Mouse (Mus musculus): ENCODE measurements around the gene Sly.
"Not testable (repeated sequence)": the region's sequence is repeated elsewhere in the genome, so short reads cannot be mapped to it uniquely, and the experiment has no call there.

The Sly gene

DNA sequence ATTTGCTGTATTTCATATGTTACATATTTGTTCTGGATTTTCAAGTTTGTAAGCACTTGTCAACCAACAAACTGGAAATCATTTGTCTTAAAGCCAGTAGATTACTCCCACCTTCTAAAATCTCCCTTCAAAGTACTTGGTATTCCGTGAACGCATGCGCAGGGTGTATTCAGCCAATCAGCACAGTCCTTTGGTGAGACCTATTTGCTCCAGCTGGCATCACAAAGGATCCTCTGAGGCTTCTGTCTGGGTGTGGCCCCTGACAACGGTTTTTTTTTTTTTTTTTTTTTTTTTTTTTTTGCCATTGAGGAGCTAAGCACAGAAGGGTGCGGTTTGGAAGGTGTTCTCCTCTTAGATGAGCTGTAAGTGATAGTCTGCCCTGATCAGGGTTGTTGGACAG lies at the start of gene Sly:
Gene Sly (plus strand): TSS at position 301 of the 400 bp plus-strand sequence.
- DNase-seq (ENCODE audit: low read depth, low spot score): not testable (repeated sequence)
